Mouse (Mus musculus) myocyte (in vitro differentiated cells): ENCODE results near the gene Zbtb34. TPM values are rescaled to one million over a fixed set of nuclear protein-coding genes. Genes with fewer than 3 reads are reported as not detected.
A peak's percentile ranks its signal among the peaks of the same experiment; 100 is the strongest.

Source experiments
- H3K27me3 ChIP-seq: one replicate; pipeline ENCODE4 v1.6.1; 2011; ENCODE audit not compliant: control insufficient read depth, insufficient read depth, insufficient read length
- H3K36me3 ChIP-seq: one replicate; pipeline ENCODE4 v1.6.1; 2011; ENCODE audit not compliant: control insufficient read depth, insufficient read depth
- H3K4me2 ChIP-seq: one replicate; pipeline ENCODE4 v1.6.1; 2011; ENCODE audit warnings: low read depth, control low read depth
- H3K4me3 ChIP-seq: one replicate; pipeline ENCODE4 v1.5.1; 2011; ENCODE audit warnings: mild to moderate bottlenecking, control low read depth, moderate library complexity
- H3K79me2 ChIP-seq: one replicate; pipeline ENCODE4 v1.6.1; 2011; ENCODE audit not compliant: control insufficient read depth, insufficient read depth
- H3ac ChIP-seq: one replicate; pipeline ENCODE4 v1.6.1; 2011; ENCODE audit not compliant: control insufficient read depth, insufficient read length
- CEBPB ChIP-seq: IDR thresholded peaks from 2 replicates; pipeline ENCODE4 v1.6.1; 2011; ENCODE audit warnings: mild to moderate bottlenecking, moderate library complexity; ENCODE audit not compliant: poor library complexity, insufficient read depth, severe bottlenecking
- E2F4 ChIP-seq: IDR thresholded peaks from one replicate; pipeline ENCODE4 v1.6.1; 2011; ENCODE audit warnings: mild to moderate bottlenecking, control low read depth, moderate library complexity; ENCODE audit not compliant: insufficient read depth
- MAX ChIP-seq: IDR thresholded peaks from one replicate; pipeline ENCODE4 v1.6.1; 2011; ENCODE audit warnings: low read depth, mild to moderate bottlenecking, control low read depth
- MYOD1 ChIP-seq, 3 experiments: IDR thresholded peaks; one replicate each; pipeline ENCODE4 v1.6.1; 2011; ENCODE audit warnings: control low read depth in 2 of 3, low read depth in 2 of 3, mild to moderate bottlenecking in 2 of 3, moderate library complexity in 1 of 3; ENCODE audit not compliant: insufficient read length in 2 of 3, control insufficient read depth in 1 of 3
- MYOG ChIP-seq, 3 experiments: IDR thresholded peaks; one replicate each; pipeline ENCODE4 v1.6.1; 2011; ENCODE audit warnings: control low read depth in 2 of 3, low read depth in 2 of 3, mild to moderate bottlenecking in 2 of 3; ENCODE audit not compliant: insufficient read length in 2 of 3, control insufficient read depth in 1 of 3, insufficient read depth in 1 of 3
- POLR2A ChIP-seq: IDR thresholded peaks from one replicate; pipeline ENCODE4 v1.6.1; 2011; ENCODE audit warnings: low read depth, mild to moderate bottlenecking, control low read depth, moderate library complexity; ENCODE audit not compliant: insufficient read length
- POLR2AphosphoS2 ChIP-seq: IDR thresholded peaks from one replicate; pipeline ENCODE4 v1.6.1; 2011; ENCODE audit warnings: low read depth, control low read depth; ENCODE audit not compliant: insufficient read length
- REST ChIP-seq: IDR thresholded peaks from one replicate; pipeline ENCODE4 v1.6.1; 2011; ENCODE audit warnings: mild to moderate bottlenecking, control low read depth, moderate library complexity; ENCODE audit not compliant: insufficient read depth, insufficient read length
- SRF ChIP-seq: IDR thresholded peaks from one replicate; pipeline ENCODE4 v1.6.1; 2011; ENCODE audit warnings: low read depth; ENCODE audit not compliant: control insufficient read depth, insufficient read length
- TCF12 ChIP-seq: IDR thresholded peaks from one replicate; pipeline ENCODE4 v1.6.1; 2011; ENCODE audit warnings: mild to moderate bottlenecking, control low read depth; ENCODE audit not compliant: poor library complexity, insufficient read depth, severe bottlenecking
- TCF3 ChIP-seq: IDR thresholded peaks from one replicate; pipeline ENCODE4 v1.6.1; 2011; ENCODE audit warnings: low read depth, control low read depth; ENCODE audit not compliant: insufficient read length
- USF1 ChIP-seq: IDR thresholded peaks from one replicate; pipeline ENCODE4 v1.6.1; 2011; ENCODE audit warnings: low read depth, mild to moderate bottlenecking, control low read depth, moderate library complexity
- polyA plus RNA-seq: library from polyadenylated mRNA; unstranded; fragments of >200 nt; fragmentation: generic; extraction: Trizol; gene quantifications from one replicate; pipeline ENCODE4 v1.2.1, GENCODE M21; 2012; ENCODE audit warnings: missing spikeins

Zbtb34 gene
- polyA plus RNA-seq, 1 experiment: 3.1 TPM

DNA sequence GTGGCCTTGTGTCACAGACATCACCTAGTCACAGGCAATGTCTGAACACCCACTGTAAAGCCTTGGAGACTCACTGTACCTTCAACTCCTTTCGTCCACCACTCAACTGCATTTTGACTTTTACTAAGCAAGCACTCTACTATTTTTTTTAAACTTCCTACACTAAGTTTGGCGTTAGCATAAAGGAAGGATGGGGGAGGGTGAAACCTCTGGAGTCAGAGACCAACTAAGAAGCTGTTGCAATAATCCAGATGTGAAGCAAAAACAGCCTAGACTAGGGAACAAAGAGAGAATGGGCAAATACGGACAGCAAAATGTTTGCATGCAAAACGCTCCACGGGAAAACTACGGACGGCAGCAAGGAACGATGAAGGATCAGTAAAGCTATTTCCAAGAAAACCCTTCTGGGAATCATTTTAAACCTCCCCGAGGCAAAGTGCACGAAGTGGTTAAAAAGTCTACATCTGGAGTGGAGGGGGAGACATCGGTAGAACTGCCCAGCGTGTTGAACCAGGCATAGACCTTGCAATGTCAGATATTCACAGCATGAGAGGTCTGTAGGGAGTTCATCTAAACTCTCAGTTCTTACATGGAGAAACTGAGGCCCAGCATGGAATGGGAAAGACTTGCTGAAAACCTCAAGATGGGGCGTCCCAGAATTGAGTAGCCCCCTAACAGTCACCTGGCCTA is 898 bp downstream of the Zbtb34 start:
- Histone ChIP-seq H3K79me2 (peaks cover 19% of the 10 kb centered on the region), H3ac (peak overlapping the region; percentile 94), H3K36me3 (no peaks in the 10 kb centered on the region), H3K4me3 (peak overlapping the region; percentile 50), H3K27me3 (no peaks in the 10 kb centered on the region), H3K4me2 (peak overlapping the region; percentile 96)
- TF ChIP-seq SRF (no peak), POLR2AphosphoS2 (no peak), REST (no peak), TCF3 (no peak), MYOD1 (IDR thresholded peaks at IDR 0.05; ENCODE audit: control insufficient read depth in 1 of 3, insufficient read length in 2 of 3, low read depth in 2 of 3) (no peak), TCF12 (no peak), E2F4 (no peak)

DNA sequence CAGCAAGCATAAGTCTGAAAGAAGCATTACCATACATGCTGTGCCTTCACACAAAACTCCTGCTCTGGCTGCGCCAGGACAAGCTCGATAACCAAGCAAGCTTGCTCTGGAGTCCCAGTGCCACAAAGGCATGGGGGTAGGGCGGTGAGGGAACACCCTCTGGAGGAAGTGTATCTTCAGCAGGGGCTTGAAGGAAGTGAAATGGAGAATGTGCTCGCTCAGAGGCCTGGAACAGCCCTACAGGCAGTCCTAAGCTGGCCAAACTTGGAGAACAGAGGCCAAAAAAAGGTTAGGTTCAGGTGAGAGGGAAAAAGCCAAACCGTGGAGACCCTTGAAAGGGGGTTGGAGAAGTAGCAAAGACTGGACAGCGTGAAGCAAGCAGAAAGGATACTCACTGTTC is 1.8 kb downstream of the Zbtb34 start:
- Histone ChIP-seq H3K4me2 (peak overlapping the region; percentile 96), H3K27me3 (no peaks in the 10 kb centered on the region), H3ac (no peak overlapping the region), H3K36me3 (peaks cover 4% of the 10 kb centered on the region), H3K79me2 (peaks cover 19% of the 10 kb centered on the region), H3K4me3 (peak overlapping the region; percentile 50)
- no peak for TF ChIP-seq TCF3
- TF ChIP-seq POLR2A: no peak
- no peak for TF ChIP-seq USF1
- TF ChIP-seq SRF: no peak
- no peak for TF ChIP-seq MAX
- no peak for TF ChIP-seq POLR2AphosphoS2
- TF ChIP-seq REST: no peak
- TF ChIP-seq MYOG (IDR thresholded peaks at IDR 0.05; ENCODE audit: control insufficient read depth in 1 of 3, insufficient read depth in 1 of 3, insufficient read length in 2 of 3, low read depth in 2 of 3): no peak
- TF ChIP-seq E2F4: no peak
- no peak for TF ChIP-seq MYOD1 (IDR thresholded peaks at IDR 0.05; ENCODE audit: control insufficient read depth in 1 of 3, insufficient read length in 2 of 3, low read depth in 2 of 3)
- no peak for TF ChIP-seq CEBPB
- TF ChIP-seq TCF12: no peak

DNA sequence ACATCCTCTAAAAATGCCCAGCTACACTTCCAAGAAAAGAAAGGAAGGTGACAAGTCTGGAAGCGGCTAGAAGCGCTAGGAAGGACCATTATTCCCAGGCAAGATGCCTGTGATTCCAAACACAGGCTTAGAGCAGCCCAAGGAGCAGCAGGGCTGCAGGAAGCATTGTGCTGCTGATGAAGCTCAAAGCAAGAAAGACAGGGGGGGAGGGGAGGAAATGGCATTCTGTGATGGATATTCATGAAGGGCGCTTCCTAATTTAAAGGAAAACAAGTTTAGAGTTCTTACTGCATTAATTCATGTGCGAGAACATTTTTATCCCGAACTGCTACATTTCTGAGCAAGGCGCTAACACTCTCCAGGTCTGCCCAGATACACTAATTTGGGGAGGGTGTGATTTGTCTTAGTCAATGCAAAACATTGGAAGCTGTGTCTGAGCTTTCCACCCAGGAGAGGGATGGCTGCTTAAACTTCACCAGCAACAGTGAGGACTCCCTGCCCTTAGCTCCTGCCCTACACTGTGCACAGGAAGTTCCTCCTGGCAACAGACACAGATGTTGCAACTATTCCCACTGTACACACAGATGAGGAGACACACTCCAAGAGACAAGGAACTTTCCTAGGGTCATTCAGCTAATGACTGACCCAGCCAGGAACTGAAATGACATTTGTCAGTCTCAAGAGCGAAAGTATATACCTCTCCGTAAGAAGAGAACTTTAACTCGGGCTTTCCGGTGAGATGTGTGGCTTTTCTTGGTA is 4.3 kb downstream of the Zbtb34 start:
- TF ChIP-seq USF1 (no peak), TCF3 (no peak)
- peaks cover 13% of the 10 kb centered on the region for H3K36me3 ChIP-seq
- no peak overlapping the region for H3K4me2 ChIP-seq
- H3K27me3 ChIP-seq: no peaks in the 10 kb centered on the region
- H3ac ChIP-seq: no peak overlapping the region
- H3K4me3 ChIP-seq: no peak overlapping the region
- H3K79me2 ChIP-seq: peaks cover 19% of the 10 kb centered on the region

DNA sequence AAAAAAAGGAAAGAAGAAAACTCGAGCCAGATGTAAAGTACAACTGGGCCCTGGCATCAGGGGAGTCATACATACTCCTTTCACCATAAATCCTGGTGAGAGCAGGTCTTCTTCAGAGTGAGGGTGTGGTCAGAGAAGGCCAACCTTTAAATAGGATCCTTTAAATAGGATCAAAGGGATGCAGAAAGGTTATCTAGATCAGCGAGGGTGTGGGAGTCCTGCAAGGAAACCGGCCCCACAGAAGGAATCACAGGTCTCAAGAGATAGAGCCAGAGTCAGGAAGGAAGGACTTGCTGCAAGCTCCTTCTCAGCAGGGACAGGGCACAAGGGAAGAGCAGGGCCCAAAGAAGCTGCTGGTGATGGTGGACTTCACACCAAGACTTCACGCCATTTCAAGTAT is 13.7 kb downstream of the Zbtb34 start:
- Histone ChIP-seq H3ac (no peak overlapping the region), H3K27me3 (no peaks in the 10 kb centered on the region), H3K4me2 (no peak overlapping the region), H3K79me2 (no peaks in the 10 kb centered on the region), H3K36me3 (peaks cover 9% of the 10 kb centered on the region), H3K4me3 (no peak overlapping the region)
- TF ChIP-seq TCF3 (no peak), REST (no peak), MYOD1 (IDR thresholded peaks at IDR 0.05; ENCODE audit: control insufficient read depth in 1 of 3, insufficient read length in 2 of 3, low read depth in 2 of 3) (no peak), SRF (no peak), MAX (no peak), CEBPB (no peak), USF1 (no peak), POLR2AphosphoS2 (no peak), POLR2A (no peak), TCF12 (no peak), MYOG (IDR thresholded peaks at IDR 0.05; ENCODE audit: control insufficient read depth in 1 of 3, insufficient read depth in 1 of 3, insufficient read length in 2 of 3, low read depth in 2 of 3) (no peak), E2F4 (no peak)

DNA sequence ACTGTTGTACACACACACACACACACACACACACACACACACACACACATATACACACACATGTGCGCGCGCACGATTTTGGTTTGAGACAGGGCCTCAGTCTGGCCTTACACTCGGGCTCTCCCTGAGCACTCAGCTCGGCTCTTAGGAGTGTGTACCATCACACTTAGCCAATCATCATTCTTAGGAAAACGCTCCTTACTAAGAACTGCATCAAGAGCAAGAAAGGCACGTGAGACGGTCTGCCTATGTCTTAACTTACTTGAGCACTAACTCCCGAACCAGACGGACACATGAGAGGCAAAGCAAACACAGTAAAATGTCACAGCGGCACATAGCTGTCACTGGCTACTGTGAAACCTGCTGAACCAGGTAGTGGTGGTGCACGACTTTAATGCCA is 17.1 kb downstream of the Zbtb34 start:
- Histone ChIP-seq H3K4me2 (no peak overlapping the region), H3K36me3 (peaks cover 24% of the 10 kb centered on the region), H3K79me2 (no peaks in the 10 kb centered on the region), H3ac (no peak overlapping the region), H3K27me3 (no peaks in the 10 kb centered on the region), H3K4me3 (no peak overlapping the region)
- TF ChIP-seq TCF3: no peak
- no peak for TF ChIP-seq SRF
- no peak for TF ChIP-seq REST
- TF ChIP-seq TCF12: no peak
- no peak for TF ChIP-seq CEBPB
- no peak for TF ChIP-seq POLR2A
- TF ChIP-seq MYOG (IDR thresholded peaks at IDR 0.05; ENCODE audit: control insufficient read depth in 1 of 3, insufficient read depth in 1 of 3, insufficient read length in 2 of 3, low read depth in 2 of 3): no peak
